Mouse (Mus musculus): ENCODE results near the gene Gm4869. TPM values are rescaled to one million over a fixed set of nuclear protein-coding genes. Genes with fewer than 3 reads are reported as not detected.

The Gm4869 gene
- polyA plus RNA-seq, 1 experiment from 2014 or later = not detected

DNA sequence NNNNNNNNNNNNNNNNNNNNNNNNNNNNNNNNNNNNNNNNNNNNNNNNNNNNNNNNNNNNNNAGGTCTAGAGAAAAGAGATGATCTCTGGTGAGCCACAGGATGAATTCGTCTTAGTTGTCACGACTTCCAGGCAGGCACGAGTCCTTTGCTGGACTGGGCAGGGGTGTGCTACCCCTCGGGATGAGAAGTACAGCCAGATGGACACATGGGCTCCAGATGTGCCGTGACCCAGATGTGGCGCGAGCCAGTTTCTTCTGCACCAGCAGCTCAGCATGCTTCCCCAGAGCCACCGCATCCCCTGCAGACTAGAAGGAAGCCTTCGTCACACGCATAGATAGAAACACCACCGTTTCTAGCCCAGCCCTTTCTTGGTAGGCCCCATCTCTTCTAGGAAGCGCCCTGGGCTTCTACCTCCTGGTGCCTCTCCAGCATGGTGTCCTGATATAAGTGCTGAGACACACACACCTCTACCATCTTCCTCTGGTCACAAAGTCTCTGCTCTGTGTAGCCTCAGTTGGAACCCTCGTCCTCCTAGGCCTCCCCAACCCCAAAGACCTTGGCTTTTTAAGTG lies 92.8 kb downstream of the Gm4869 start:
- WGBS = 70% methylated on average over 13 of the region's 13 CpGs
- Histone ChIP-seq H3K4me2 (no peak overlapping the region), H3K4me1 (replicated peaks) (peaks cover 6% of the 10 kb centered on the region; the same call in 1 of the 2 replicates), H3K36me3 (no peaks in the 10 kb centered on the region), H3K9ac (no peak overlapping the region), H3K27ac (ENCODE audit: poor library complexity, severe bottlenecking) (no peak overlapping the region), H3K27me3 (replicated peaks) (peaks cover 6% of the 10 kb centered on the region; the same call in 1 of the 2 replicates), H3K9me3 (replicated peaks) (no peaks in the 10 kb centered on the region), H3K4me3 (no peak overlapping the region)
- no peak for ATAC-seq (ENCODE audit: insufficient number of reproducible peaks, low FRiP score)

DNA sequence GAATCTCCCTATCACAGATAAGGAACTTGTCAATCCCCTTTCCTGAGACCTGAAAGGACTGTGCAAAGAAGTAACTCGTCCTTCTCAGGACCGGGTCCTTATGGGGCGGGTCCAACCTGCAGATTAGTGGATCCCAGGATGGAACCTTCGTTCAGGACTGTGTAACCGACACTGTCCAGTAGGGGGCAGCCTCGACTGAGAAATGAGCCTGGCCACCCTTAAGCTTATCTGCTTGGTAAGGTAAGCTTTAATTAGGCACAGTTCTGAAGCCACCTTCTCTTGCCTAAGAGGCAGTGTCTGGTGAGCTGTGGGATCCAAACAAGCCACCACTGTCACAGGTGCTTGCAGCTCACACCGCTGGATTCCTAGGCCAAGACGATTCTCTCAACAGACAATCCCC lies 94.7 kb downstream of the Gm4869 start:
- H3K27me3 ChIP-seq (replicated peaks) = peaks cover 11% of the 10 kb centered on the region; the same call in 1 of the 2 replicates
- H3K27ac ChIP-seq (ENCODE audit: poor library complexity, severe bottlenecking) = no peak overlapping the region
- ATAC-seq (ENCODE audit: insufficient number of reproducible peaks, low FRiP score) = 0 out of 2 replicates have a peak, but pooled peaks have one; percentile 31
- WGBS = 13% methylated on average over 8 of the region's 8 CpGs
- no peak overlapping the region for H3K4me3 ChIP-seq
- no peak overlapping the region for H3K9ac ChIP-seq
- no peaks in the 10 kb centered on the region for H3K9me3 ChIP-seq (replicated peaks)
- no peak overlapping the region for H3K4me2 ChIP-seq
- peaks cover 6% of the 10 kb centered on the region; the same call in 1 of the 2 replicates for H3K4me1 ChIP-seq (replicated peaks)
- no peaks in the 10 kb centered on the region for H3K36me3 ChIP-seq

DNA sequence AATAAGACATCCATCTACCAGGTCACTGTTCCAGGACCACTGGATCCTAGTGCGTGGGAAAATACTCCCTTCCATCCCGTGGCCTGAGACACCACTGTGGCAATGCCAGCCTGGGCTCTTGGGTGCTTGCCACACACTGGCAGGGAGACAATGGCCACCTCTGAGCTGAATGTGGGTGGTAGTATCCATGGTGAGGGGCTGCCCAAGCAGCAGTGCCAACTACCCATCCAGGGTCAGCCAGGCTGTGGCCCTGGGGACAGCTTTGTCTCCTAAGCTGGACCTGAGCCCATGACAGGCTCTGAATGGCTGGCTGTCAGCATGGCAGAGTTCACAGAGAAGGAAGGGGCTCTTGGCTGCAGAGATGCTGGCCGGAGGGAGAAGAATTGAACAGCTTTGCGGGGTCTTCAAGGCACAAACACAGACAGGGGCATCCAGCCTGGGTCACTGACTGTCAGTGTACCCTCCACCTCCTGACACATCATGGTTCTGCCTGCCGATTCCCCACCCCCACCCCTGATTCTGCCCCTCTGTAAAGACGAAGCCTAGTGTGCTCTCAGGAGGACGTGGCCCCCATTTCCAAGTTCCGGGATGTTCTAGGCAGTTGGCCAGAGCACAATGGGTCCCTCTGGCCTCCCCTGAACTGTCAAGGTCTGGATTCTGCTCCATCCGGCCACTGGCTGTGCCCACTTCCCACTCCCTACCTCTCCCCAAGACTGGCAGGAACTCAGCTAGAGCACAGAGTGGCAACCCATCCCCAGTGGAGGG lies 97.5 kb downstream of the Gm4869 start:
- Histone ChIP-seq H3K36me3 (no peaks in the 10 kb centered on the region), H3K9me3 (replicated peaks) (no peaks in the 10 kb centered on the region), H3K27ac (ENCODE audit: poor library complexity, severe bottlenecking) (no peak overlapping the region), H3K4me2 (no peak overlapping the region), H3K4me1 (replicated peaks) (no peaks in the 10 kb centered on the region), H3K9ac (no peak overlapping the region), H3K4me3 (no peak overlapping the region), H3K27me3 (replicated peaks) (peaks cover 11% of the 10 kb centered on the region; the same call in 1 of the 2 replicates)
- WGBS = 69% methylated on average over 9 of the region's 9 CpGs
- no peak for ATAC-seq (ENCODE audit: insufficient number of reproducible peaks, low FRiP score)

Small RNAs within 50 kb of the gene (microRNA-seq; reads per million reads assigned to microRNA genes)
- not detected for gene Mir7038

Other genes starting within 250 kb of the Gm4869 start
- gene Mad1l1, start 124.1 kb upstream of the Gm4869 start, polyA plus RNA-seq (2016; fragmentation: Nextera tagmentation; extraction: Ambion mirVana) = 25.5 and 26.3 TPM in 2 replicates
- gene Nudt1, start 124.0 kb upstream of the Gm4869 start, polyA plus RNA-seq (2016; fragmentation: Nextera tagmentation; extraction: Ambion mirVana) = 25.8 and 28.0 TPM in 2 replicates
- gene Mrm2, start 113.7 kb upstream of the Gm4869 start, polyA plus RNA-seq (2016; fragmentation: Nextera tagmentation; extraction: Ambion mirVana) = 12.8 and 15.2 TPM in 2 replicates
- 15.2 and 16.5 TPM in 2 replicates for gene Snx8, start 56.4 kb upstream of the Gm4869 start, polyA plus RNA-seq (2016; fragmentation: Nextera tagmentation; extraction: Ambion mirVana)
- 128 and 138 TPM in 2 replicates for gene Eif3b, start 26.3 kb upstream of the Gm4869 start, polyA plus RNA-seq (2016; fragmentation: Nextera tagmentation; extraction: Ambion mirVana)
- 22.5 TPM in 2 replicates for gene Chst12, start 59.9 kb downstream of the Gm4869 start, polyA plus RNA-seq (2016; fragmentation: Nextera tagmentation; extraction: Ambion mirVana)
- 0.31 TPM in 1 of 2 replicates, not detected in the other for gene Grifin, start 119.4 kb downstream of the Gm4869 start, polyA plus RNA-seq (2016; fragmentation: Nextera tagmentation; extraction: Ambion mirVana)
- 2.9 and 4.3 TPM in 2 replicates for gene Lfng, start 161.7 kb downstream of the Gm4869 start, polyA plus RNA-seq (2016; fragmentation: Nextera tagmentation; extraction: Ambion mirVana)
- gene Ttyh3, start 203.4 kb downstream of the Gm4869 start, polyA plus RNA-seq (2016; fragmentation: Nextera tagmentation; extraction: Ambion mirVana) = 36.3 and 38.0 TPM in 2 replicates

Data from heart, embryonic 12.5 days (tissue).